Mouse (Mus musculus) liver, embryonic 14.5 days (tissue): ENCODE results near the gene Stx5a.

ENCODE experiments used
- CTCF ChIP-seq: IDR thresholded peaks from 2 replicates; pipeline ENCODE4 v1.5.1; 2016; ENCODE audit warnings: antibody characterized with exemption, low read depth, control low read depth
- EP300 ChIP-seq: IDR thresholded peaks from 2 replicates; pipeline ENCODE4 v1.6.1; 2016; ENCODE audit warnings: antibody characterized with exemption, low read depth

- TF ChIP-seq EP300 = no peak
- TF ChIP-seq CTCF = no peak
These were observed 19.8 kb upstream of the Stx5a start for GRCm38 (mm10) chr19:8721378-8721777.
